Mouse (Mus musculus): ENCODE results near the gene Pfkfb3.

Gene Pfkfb3

GRCm38 (mm10) chr2:11553471-11554400, at the start of gene Pfkfb3:
Pfkfb3 (minus strand) TSS chr2:11554077.
- peak; percentile 75 for DNase-seq

- DNase-seq: peak; percentile 97
These were observed 48.9 kb upstream of the Pfkfb3 start for GRCm38 (mm10) chr2:11602506-11603489.

GRCm38 (mm10) chr2:11601795-11602194, 47.9 kb upstream of the Pfkfb3 start:
- no peak for DNase-seq

GRCm38 (mm10) chr2:11597906-11598305, 44.0 kb upstream of the Pfkfb3 start:
- DNase-seq: peak; percentile 10

GRCm38 (mm10) chr2:11596690-11597089, 42.8 kb upstream of the Pfkfb3 start:
- DNase-seq: no peak

- DNase-seq: no peak
These were observed 34.1 kb upstream of the Pfkfb3 start for GRCm38 (mm10) chr2:11587996-11588395.

- DNase-seq: no peak
These were observed 25.5 kb upstream of the Pfkfb3 start for GRCm38 (mm10) chr2:11579399-11579798.

- no peak for DNase-seq
These were observed 24.3 kb upstream of the Pfkfb3 start for GRCm38 (mm10) chr2:11578187-11578586.

GRCm38 (mm10) chr2:11573684-11574083, 19.8 kb upstream of the Pfkfb3 start:
- DNase-seq: no peak

GRCm38 (mm10) chr2:11571004-11571535, 17.2 kb upstream of the Pfkfb3 start:
- no peak for DNase-seq

- DNase-seq: no peak
These were observed 14.6 kb upstream of the Pfkfb3 start for GRCm38 (mm10) chr2:11568471-11568870.

- peak; percentile 58 for DNase-seq
These were observed 14.0 kb upstream of the Pfkfb3 start for GRCm38 (mm10) chr2:11567781-11568362.

- no peak for DNase-seq
These were observed 13.0 kb upstream of the Pfkfb3 start for GRCm38 (mm10) chr2:11566898-11567297.

GRCm38 (mm10) chr2:11566241-11566640, 12.4 kb upstream of the Pfkfb3 start:
- DNase-seq: no peak

GRCm38 (mm10) chr2:11564768-11565167, 10.9 kb upstream of the Pfkfb3 start:
- no peak for DNase-seq

- no peak for DNase-seq
These were observed 9.4 kb upstream of the Pfkfb3 start for GRCm38 (mm10) chr2:11563256-11563655.

- DNase-seq: no peak
These were observed 4.8 kb upstream of the Pfkfb3 start for GRCm38 (mm10) chr2:11558654-11559053.

GRCm38 (mm10) chr2:11557244-11557643, 3.4 kb upstream of the Pfkfb3 start:
- no peak for DNase-seq

GRCm38 (mm10) chr2:11555316-11555715, 1.4 kb upstream of the Pfkfb3 start:
- no peak for DNase-seq

- peak; percentile 51 for DNase-seq
These were observed 868 bp downstream of the Pfkfb3 start for GRCm38 (mm10) chr2:11552966-11553451.

- DNase-seq: peak; percentile 43
These were observed 1.5 kb downstream of the Pfkfb3 start for GRCm38 (mm10) chr2:11552297-11552821.

GRCm38 (mm10) chr2:11551726-11552125, 2.2 kb downstream of the Pfkfb3 start:
- no peak for DNase-seq

Measured in kidney, adult 18-20 months (tissue).